Mouse (Mus musculus) kidney, postnatal 0 days (tissue): ENCODE measurements at regions not wholly inside any gene's neighbourhood (a gene's known extent, or its start where the extent isn't known, plus 50 kb on each side); places are given as distances from the start of the nearest gene placed in this dataset.
A peak's percentile ranks its signal among the peaks of the same experiment; 100 is the strongest.

Source experiments
- ATAC-seq: fragments of 200-750 bp; cut with Nextera tagmentation; replicated peaks from 2 replicates; pipeline ENCODE4 v1.8.0; 2017; ENCODE audit warnings: low read depth, moderate number of reproducible peaks, moderate TSS enrichment, moderate library complexity; ENCODE audit not compliant: low FRiP score
- DNase-seq: peaks from one replicate; pipeline ENCODE4 v3.0.0-alpha.2; 2016; ENCODE audit warnings: low spot score
- H3K27ac ChIP-seq: fragments of 300-500 bp; sonication (generic); 2 replicates; pipeline ENCODE4 v1.5.1; 2014; ENCODE audit warnings: mild to moderate bottlenecking
- H3K27me3 ChIP-seq: fragments of 300-500 bp; sonication (generic); 2 replicates; pipeline ENCODE4 v1.6.1; 2014; ENCODE audit warnings: low read length, mixed read lengths; ENCODE audit not compliant: insufficient read depth
- H3K36me3 ChIP-seq: fragments of 300-500 bp; sonication (generic); 2 replicates; pipeline ENCODE4 v1.6.1; 2014; ENCODE audit warnings: low read length, mixed read lengths; ENCODE audit not compliant: insufficient read depth
- H3K4me1 ChIP-seq: fragments of 300-500 bp; sonication (generic); replicated peaks from 2 replicates; pipeline ENCODE4 v1.6.1; 2014; ENCODE audit warnings: antibody characterized with exemption, low read length, mixed read lengths; ENCODE audit not compliant: insufficient read depth
- H3K4me2 ChIP-seq: fragments of 300-500 bp; sonication (generic); 2 replicates; pipeline ENCODE4 v1.6.1; 2014; ENCODE audit warnings: mild to moderate bottlenecking, low read length, moderate library complexity, mixed read lengths
- H3K4me3 ChIP-seq: fragments of 300-500 bp; sonication (generic); replicated peaks from 2 replicates; pipeline ENCODE4 v1.5.1; 2014; ENCODE audit warnings: low read depth, low read length
- H3K9ac ChIP-seq: fragments of 300-500 bp; sonication (generic); 2 replicates; pipeline ENCODE4 v1.6.1; 2014; ENCODE audit warnings: low read depth, low read length
- H3K9me3 ChIP-seq: fragments of 300-500 bp; sonication (generic); replicated peaks from 2 replicates; pipeline ENCODE4 v1.6.1; 2016; ENCODE audit warnings: low read length, inconsistent platforms, mixed read lengths
- CTCF ChIP-seq: IDR thresholded peaks from 2 replicates; pipeline ENCODE4 v1.5.1; 2016; ENCODE audit warnings: antibody characterized with exemption, low read depth, mild to moderate bottlenecking, moderate library complexity
- WGBS: fragments of 180-500 bp; shearing (Covaris S2); extraction: QIAGEN DNeasy Blood & Tissue Kit; methylation state at CpG from one replicate; pipeline ENCODE4 v1.1.7; 2014; 5-methylcytosine and 5-hydroxymethylcytosine counted together

DNA sequence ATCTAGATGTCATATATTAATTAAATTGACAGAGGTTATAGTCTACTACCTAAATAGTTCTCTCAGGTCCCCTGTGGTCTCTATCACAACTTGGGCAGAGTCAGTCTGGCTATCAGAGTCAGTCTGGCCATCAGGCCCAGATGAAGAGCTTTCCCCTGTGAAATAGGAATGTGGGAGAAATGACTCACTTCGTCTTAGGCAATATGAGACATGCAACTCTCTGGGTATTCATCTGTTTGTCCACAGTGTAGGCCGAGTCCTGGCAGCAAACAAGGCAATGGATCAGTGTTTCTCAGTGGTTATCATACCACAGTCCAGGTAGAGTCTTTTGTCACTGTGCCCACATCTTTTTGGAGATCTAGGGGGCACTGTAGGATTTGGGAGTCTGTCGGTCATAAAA is 156.0 kb downstream of the Gm10260 start:
- DNase-seq = no peak
- H3K36me3 ChIP-seq = no peaks in the 10 kb centered on the region
- TF ChIP-seq CTCF = no peak
- no peak overlapping the region for H3K9ac ChIP-seq
- 76% methylated on average over 3 of the region's 3 CpGs for WGBS
- no peaks in the 10 kb centered on the region for H3K27me3 ChIP-seq
- H3K9me3 ChIP-seq = no peaks in the 10 kb centered on the region
- no peak overlapping the region for H3K4me3 ChIP-seq
- no peaks in the 10 kb centered on the region; the same call in none of the 2 replicates for H3K4me1 ChIP-seq
- H3K27ac ChIP-seq = no peak overlapping the region
- ATAC-seq = no peak
- H3K4me2 ChIP-seq = no peak overlapping the region

DNA sequence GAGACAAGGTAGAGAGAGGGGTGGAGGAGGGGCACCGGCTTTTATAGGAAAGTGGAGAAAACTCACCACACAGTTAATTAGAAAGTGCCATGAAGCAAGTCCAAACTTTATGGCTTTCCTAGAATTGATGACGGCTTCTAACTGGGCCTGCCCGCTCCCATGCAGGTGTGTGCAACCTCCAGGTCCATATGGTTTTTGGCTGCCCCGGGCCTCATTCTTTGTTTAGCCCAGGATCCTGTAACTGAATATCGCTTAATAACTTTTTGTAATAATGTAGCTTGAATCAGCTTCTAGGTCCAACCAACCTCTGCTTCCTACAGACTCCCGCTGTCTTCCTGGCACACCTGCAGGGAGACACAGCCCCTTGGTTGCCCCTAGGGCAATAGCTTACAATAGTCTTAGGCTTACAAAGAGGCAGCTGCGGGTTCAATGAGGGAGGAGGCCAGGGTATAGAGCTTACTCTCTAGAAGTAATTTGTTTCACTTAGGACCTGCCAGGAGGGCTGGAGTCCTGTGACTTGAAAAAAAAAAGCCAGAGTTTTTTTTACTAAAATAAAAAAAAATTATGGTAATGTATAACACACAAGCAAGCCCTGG is 159.2 kb downstream of the Gm10260 start:
- Histone ChIP-seq H3K9me3 (no peaks in the 10 kb centered on the region), H3K27ac (no peak overlapping the region), H3K36me3 (no peaks in the 10 kb centered on the region), H3K4me3 (no peak overlapping the region), H3K27me3 (no peaks in the 10 kb centered on the region), H3K4me2 (no peak overlapping the region), H3K9ac (no peak overlapping the region), H3K4me1 (peaks cover 10% of the 10 kb centered on the region; the same call in 1 of the 2 replicates)
- no peak for DNase-seq
- 48% methylated on average over 7 of the region's 7 CpGs for WGBS
- TF ChIP-seq CTCF = no peak
- 0 out of 2 replicates have a peak, but pooled peaks have one; percentile 27 for ATAC-seq

DNA sequence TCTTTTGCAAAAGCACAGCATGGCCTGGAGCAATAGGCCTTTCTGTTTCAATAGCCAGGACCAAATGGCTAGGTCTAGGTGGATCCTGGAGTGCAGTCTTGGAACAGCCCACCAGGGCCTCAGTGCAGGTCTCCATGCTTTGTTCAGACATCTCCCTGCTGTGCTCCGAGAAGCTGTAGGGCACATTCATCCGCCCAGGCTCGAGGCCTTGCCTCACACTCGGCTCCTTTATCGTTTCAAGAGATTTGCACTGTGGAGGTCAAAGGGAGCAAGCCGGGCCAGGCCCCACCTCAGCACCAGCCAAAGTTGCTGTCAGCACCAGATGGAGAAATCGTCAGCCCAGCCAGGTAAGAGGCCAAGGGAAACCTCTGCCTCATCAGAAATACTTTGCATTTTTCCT is 160.3 kb downstream of the Gm10260 start:
- H3K4me1 ChIP-seq = peaks cover 10% of the 10 kb centered on the region; the same call in 1 of the 2 replicates
- no peaks in the 10 kb centered on the region for H3K36me3 ChIP-seq
- no peak overlapping the region for H3K4me2 ChIP-seq
- no peaks in the 10 kb centered on the region for H3K9me3 ChIP-seq
- ATAC-seq (no peak), DNase-seq (no peak)
- WGBS = 72% methylated on average over 7 of the region's 7 CpGs
- H3K9ac ChIP-seq = no peak overlapping the region
- H3K4me3 ChIP-seq = no peak overlapping the region
- TF ChIP-seq CTCF = no peak
- no peaks in the 10 kb centered on the region for H3K27me3 ChIP-seq
- no peak overlapping the region for H3K27ac ChIP-seq

DNA sequence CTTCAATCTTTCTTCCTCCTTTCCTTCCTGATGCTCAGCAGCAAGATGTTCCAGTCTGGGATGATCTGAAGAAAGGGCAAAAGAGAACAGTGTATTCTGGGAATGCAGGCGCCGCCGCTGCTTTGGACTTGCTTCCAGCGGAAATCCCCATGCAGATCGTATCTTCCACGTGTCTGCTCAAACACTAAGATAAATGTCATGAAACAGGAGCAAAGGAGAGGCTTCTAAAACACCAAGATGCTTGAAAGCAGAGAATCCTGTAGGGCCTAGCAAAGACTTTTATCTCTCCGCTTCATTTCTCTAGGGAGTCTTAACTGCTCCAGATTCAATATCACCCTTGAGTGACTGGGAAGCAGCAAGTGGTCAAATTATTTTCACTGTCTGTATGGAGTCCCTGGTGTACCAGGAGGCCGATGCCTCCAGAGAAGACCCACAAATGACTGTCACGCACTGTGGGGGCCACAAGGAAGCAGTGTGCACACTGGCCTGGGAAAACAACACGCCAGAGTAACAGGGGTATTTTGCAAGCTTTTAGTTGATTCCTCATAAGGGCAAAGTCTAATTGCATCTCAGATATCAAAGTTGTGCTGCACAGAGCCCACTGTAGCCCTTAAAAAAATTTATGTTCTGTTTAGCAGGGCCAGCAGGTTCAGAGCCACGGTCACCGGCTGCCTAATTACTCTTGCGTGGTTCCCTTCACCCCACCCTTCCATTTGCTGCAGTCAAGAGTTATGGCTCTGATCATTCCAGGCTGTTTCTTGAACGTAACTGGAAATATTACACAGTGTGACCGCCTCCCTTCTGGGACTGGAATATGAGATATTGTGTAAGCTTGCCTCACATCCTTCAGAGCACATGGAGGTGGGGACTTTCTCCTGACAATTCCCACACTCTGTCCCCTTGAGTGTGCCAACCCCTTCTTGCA is 161.7 kb downstream of the Gm10260 start:
- H3K27me3 ChIP-seq = no peaks in the 10 kb centered on the region
- peak; percentile 36; the same call in 1 of the 2 replicates for TF ChIP-seq CTCF
- 0 out of 2 replicates have a peak overlapping the region, but pooled peaks have one; percentile 11 for H3K4me2 ChIP-seq
- peak overlapping the region; percentile 66 for H3K27ac ChIP-seq
- H3K36me3 ChIP-seq = no peaks in the 10 kb centered on the region
- DNase-seq (peak; percentile 98), ATAC-seq (peak; percentile 88)
- peaks cover 10% of the 10 kb centered on the region; the same call in 1 of the 2 replicates for H3K4me1 ChIP-seq
- no peaks in the 10 kb centered on the region for H3K9me3 ChIP-seq
- H3K4me3 ChIP-seq = no peak overlapping the region
- 11% methylated on average over 15 of the region's 15 CpGs for whole genome bisulfite sequencing
- H3K9ac ChIP-seq = no peak overlapping the region

DNA sequence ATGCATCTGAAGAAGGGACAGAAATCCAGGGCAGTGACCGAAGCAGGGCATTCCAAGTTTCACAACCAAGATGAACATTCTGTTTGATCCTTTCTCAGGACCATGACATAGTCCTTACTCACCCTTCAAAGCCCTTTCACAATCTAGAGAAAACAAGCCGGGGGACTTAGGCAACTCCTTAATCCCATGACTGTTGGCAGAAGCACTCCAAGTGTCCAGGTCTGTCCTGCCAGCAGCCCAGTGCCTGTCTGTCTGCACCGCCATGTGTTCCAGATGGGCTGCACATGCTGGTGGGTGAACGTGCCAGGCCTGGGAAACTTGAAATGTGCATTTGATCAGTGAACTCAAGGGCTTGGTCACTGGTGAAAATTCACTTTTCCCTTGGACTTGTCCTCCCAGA is 165.6 kb downstream of the Gm10260 start:
- H3K36me3 ChIP-seq = no peaks in the 10 kb centered on the region
- no peak for TF ChIP-seq CTCF
- no peak overlapping the region for H3K9ac ChIP-seq
- H3K4me3 ChIP-seq = no peak overlapping the region
- H3K9me3 ChIP-seq = no peaks in the 10 kb centered on the region
- H3K4me2 ChIP-seq = no peak overlapping the region
- peaks cover 10% of the 10 kb centered on the region; the same call in 1 of the 2 replicates for H3K4me1 ChIP-seq
- H3K27ac ChIP-seq = no peak overlapping the region
- DNase-seq = no peak
- H3K27me3 ChIP-seq = no peaks in the 10 kb centered on the region
- ATAC-seq = no peak
- 89% methylated on average over 4 of the region's 4 CpGs for WGBS

DNA sequence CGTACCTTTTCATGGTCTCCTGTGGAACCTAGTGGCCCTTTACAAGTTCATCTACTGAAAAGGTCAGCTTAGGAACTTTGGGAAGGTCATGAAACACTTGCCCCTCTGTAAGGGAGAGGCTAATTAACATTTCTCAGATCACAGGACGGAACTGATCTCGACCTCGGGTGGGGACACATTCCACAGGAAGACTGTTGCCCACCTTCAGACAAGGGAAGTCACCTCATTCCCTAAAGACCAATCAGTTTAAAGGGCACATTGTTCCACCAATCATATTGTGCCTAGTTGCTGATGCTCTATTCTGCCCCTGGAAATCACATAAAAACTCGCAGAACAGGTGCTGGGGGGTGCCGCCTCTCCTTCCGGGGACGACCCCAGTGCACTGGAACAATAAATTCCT is 170.8 kb downstream of the Gm10260 start:
- no peak overlapping the region for H3K4me2 ChIP-seq
- H3K36me3 ChIP-seq = no peaks in the 10 kb centered on the region
- no peak for DNase-seq
- no peak overlapping the region for H3K9ac ChIP-seq
- no peak overlapping the region for H3K27ac ChIP-seq
- H3K9me3 ChIP-seq = no peaks in the 10 kb centered on the region
- WGBS = 57% methylated on average over 8 of the region's 8 CpGs
- no peaks in the 10 kb centered on the region for H3K4me1 ChIP-seq
- no peaks in the 10 kb centered on the region for H3K27me3 ChIP-seq
- no peak for TF ChIP-seq CTCF
- no peak overlapping the region for H3K4me3 ChIP-seq
- ATAC-seq = no peak
